Mouse (Mus musculus) right cerebral cortex, postnatal 4 days (tissue): Measurements from ENCODE around the gene Ptma.
"Not testable (repeated sequence)": the region's sequence is repeated elsewhere in the genome, so short reads cannot be mapped to it uniquely, and the experiment has no call there.

Experiments
- DNase-seq: peaks from one replicate; pipeline ENCODE4 v3.0.0-alpha.2; 2022

Gene Ptma

GRCm38 (mm10) chr1:86522286-86522871, 4.1 kb upstream of the Ptma start:
- no peak for DNase-seq

GRCm38 (mm10) chr1:86523776-86524618, 2.5 kb upstream of the Ptma start:
- DNase-seq = no peak

- DNase-seq = peak; percentile 100
Observed at GRCm38 (mm10) chr1:86524619-86525498, 1.7 kb upstream of the Ptma start.

GRCm38 (mm10) chr1:86525499-86526115, 919 bp upstream of the Ptma start:
- peak; percentile 71 for DNase-seq

- peak; percentile 60 for DNase-seq
Observed at GRCm38 (mm10) chr1:86526789-86527598, 468 bp downstream of the Ptma start.

GRCm38 (mm10) chr1:86527599-86528486, 1.3 kb downstream of the Ptma start:
- peak; percentile 97 for DNase-seq

GRCm38 (mm10) chr1:86528571-86529180, 2.1 kb downstream of the Ptma start:
- no peak for DNase-seq

- DNase-seq = no peak
Observed at GRCm38 (mm10) chr1:86529590-86529989, 3.1 kb downstream of the Ptma start.

GRCm38 (mm10) chr1:86530871-86531546, 4.5 kb downstream of the Ptma start:
- no peak for DNase-seq

- DNase-seq = no peak
Observed at GRCm38 (mm10) chr1:86531547-86532321, 5.2 kb downstream of the Ptma start.

- peak; percentile 97 for DNase-seq
Observed at GRCm38 (mm10) chr1:86532362-86533051, 6.0 kb downstream of the Ptma start.

- peak; percentile 61 for DNase-seq
Observed at GRCm38 (mm10) chr1:86533411-86534130, 7.0 kb downstream of the Ptma start.

- no peak for DNase-seq
Observed at GRCm38 (mm10) chr1:86538383-86538782, 11.9 kb downstream of the Ptma start.

- not testable (repeated sequence) for DNase-seq
Observed at GRCm38 (mm10) chr1:86539583-86539982, 13.1 kb downstream of the Ptma start.

GRCm38 (mm10) chr1:86542584-86542983, 16.1 kb downstream of the Ptma start:
- DNase-seq = no peak

- no peak for DNase-seq
Observed at GRCm38 (mm10) chr1:86546797-86547196, 20.3 kb downstream of the Ptma start.

GRCm38 (mm10) chr1:86551299-86551698, 24.8 kb downstream of the Ptma start:
- DNase-seq = no peak

GRCm38 (mm10) chr1:86551877-86552276, 25.4 kb downstream of the Ptma start:
- DNase-seq = no peak
